ENCODE assay signal across 11 mouse cellular contexts in genomic region chr1:189993706-189994105, GRCm38 (mm10).
"Had no signal": no experiment of that assay in that cellular context is flagged by ENCODE, and none has a peak within 500 bp of the region (broad histone marks: within the 10 kb centered on the region; RNA-seq: fewer than 3 reads in every experiment).

No protein-coding gene starts in this region.

- H3K4me2 ChIP-seq: kidney, embryonic 15.5 days; liver, embryonic 13.5 days; midbrain, embryonic 11.5 days had no signal

- H3K9me3 ChIP-seq: kidney, embryonic 15.5 days; liver, embryonic 13.5 days had no signal

- H3K4me3 ChIP-seq: kidney, embryonic 15.5 days; left cerebral cortex, adult 2 months; liver, embryonic 13.5 days had no signal

- H3K36me3 ChIP-seq: kidney, embryonic 15.5 days; liver, embryonic 13.5 days had no signal

- H3K9ac ChIP-seq: kidney, embryonic 15.5 days; liver, embryonic 13.5 days had no signal

- H3K27ac ChIP-seq: kidney, embryonic 15.5 days; left cerebral cortex, adult 2 months; liver, embryonic 13.5 days had no signal

- DNase-seq: kidney, postnatal 10 days; layer of hippocampus, postnatal 36 days; liver, embryonic 13.5 days; lung, adult 2 months; lung, postnatal 10 days; lung, postnatal 36 days; midbrain, embryonic 14.5 days; thymus, postnatal 25 days had no signal
